Mouse (Mus musculus) heart, embryonic 11.5 days (tissue): ENCODE results near the gene Suv39h1. TPM values are rescaled to one million over a fixed set of nuclear protein-coding genes. Genes with fewer than 3 reads are reported as not detected.
A peak's percentile ranks its signal among the peaks of the same experiment; 100 is the strongest.
"Not testable (repeated sequence)": the region's sequence is repeated elsewhere in the genome, so short reads cannot be mapped to it uniquely, and the experiment has no call there.

ENCODE experiments used
- ATAC-seq: fragments of 200-750 bp; cut with Nextera tagmentation; replicated peaks from 2 replicates; pipeline ENCODE4 v1.8.0; 2017; ENCODE audit warnings: moderate library complexity; ENCODE audit not compliant: insufficient number of reproducible peaks, low FRiP score, low TSS enrichment
- H3K27ac ChIP-seq: fragments of 300-500 bp; sonication (generic); 2 replicates; pipeline ENCODE4 v1.5.1; 2014; ENCODE audit warnings: mild to moderate bottlenecking, low read depth, low read length
- H3K27me3 ChIP-seq: fragments of 300-500 bp; sonication (generic); 2 replicates; pipeline ENCODE4 v1.6.1; 2014; ENCODE audit warnings: mild to moderate bottlenecking, low read length, mixed read lengths; ENCODE audit not compliant: control insufficient read depth, insufficient read depth
- H3K36me3 ChIP-seq: fragments of 300-500 bp; sonication (generic); 2 replicates; pipeline ENCODE4 v1.6.1; 2014; ENCODE audit warnings: mild to moderate bottlenecking, low read length, moderate library complexity, mixed read lengths; ENCODE audit not compliant: control insufficient read depth, insufficient read depth
- H3K4me1 ChIP-seq: fragments of 300-500 bp; sonication (generic); 2 replicates; pipeline ENCODE4 v1.6.1; 2014; ENCODE audit warnings: low read length; ENCODE audit not compliant: control insufficient read depth, insufficient read depth
- H3K4me2 ChIP-seq: fragments of 300-500 bp; sonication (generic); 2 replicates; pipeline ENCODE4 v1.6.1; 2014; ENCODE audit warnings: mild to moderate bottlenecking, moderate library complexity
- H3K4me3 ChIP-seq: fragments of 300-500 bp; sonication (generic); 2 replicates; pipeline ENCODE4 v1.5.1; 2014; ENCODE audit warnings: low read depth, low read length
- H3K9ac ChIP-seq: fragments of 300-500 bp; sonication (generic); 2 replicates; pipeline ENCODE4 v1.6.1; 2014; ENCODE audit warnings: mild to moderate bottlenecking, low read depth, low read length, moderate library complexity
- H3K9me3 ChIP-seq: fragments of 300-500 bp; sonication (generic); replicated peaks from 2 replicates; pipeline ENCODE4 v1.6.1; 2016; ENCODE audit warnings: low read length; ENCODE audit not compliant: control insufficient read depth
- whole genome bisulfite sequencing: fragments of 180-500 bp; shearing (Covaris S2); extraction: QIAGEN DNeasy Blood & Tissue Kit; methylation state at CpG from one replicate; pipeline ENCODE4 v1.1.7; 2014; ENCODE audit not compliant: insufficient replicate concordance; 5-methylcytosine and 5-hydroxymethylcytosine counted together
- polyA plus RNA-seq: library from polyadenylated mRNA; unstranded; fragments of >200 nt; fragmentation: Nextera tagmentation; extraction: Ambion mirVana; gene quantifications from 2 replicates; pipeline ENCODE4 v1.2.1, GENCODE M21; 2014

Gene Suv39h1
- polyA plus RNA-seq, 1 experiment from 2014 or later: 46.1 TPM

DNA sequence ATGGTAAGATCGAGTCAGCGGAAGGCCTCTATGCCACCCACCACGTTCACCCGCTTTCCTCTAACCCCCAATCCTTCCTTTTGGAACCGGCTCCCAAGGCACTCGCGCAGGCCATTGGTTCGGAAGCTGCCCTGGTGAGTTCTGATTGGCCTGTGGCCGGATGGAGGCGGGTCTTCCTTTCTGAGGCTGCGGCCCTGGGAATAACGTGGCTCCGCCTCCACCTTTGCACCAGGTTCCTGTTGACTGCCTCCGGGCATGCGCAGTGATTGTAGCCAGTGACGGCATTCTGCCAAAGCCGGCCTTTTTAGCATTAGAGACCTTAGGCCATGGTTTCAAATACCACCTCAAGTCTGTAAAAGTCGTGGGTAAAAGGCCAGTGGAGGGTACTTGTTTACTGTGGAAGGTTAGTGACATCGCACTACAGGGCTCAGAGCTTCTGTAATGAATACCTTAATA, 22.3 kb upstream of the Suv39h1 start:
- peak overlapping the region; percentile 38 for H3K4me3 ChIP-seq
- H3K36me3 ChIP-seq: no peaks in the 10 kb centered on the region
- H3K4me2 ChIP-seq: peak overlapping the region; percentile 58
- no peaks in the 10 kb centered on the region for H3K27me3 ChIP-seq
- H3K9ac ChIP-seq: peak overlapping the region; percentile 61; the same call in 1 of the 2 replicates
- peak; percentile 95 for ATAC-seq
- no peaks in the 10 kb centered on the region for H3K4me1 ChIP-seq
- H3K27ac ChIP-seq: peak overlapping the region; percentile 54; the same call in 1 of the 2 replicates
- H3K9me3 ChIP-seq: no peaks in the 10 kb centered on the region
- 12% methylated on average over 19 of the region's 19 CpGs for WGBS

DNA sequence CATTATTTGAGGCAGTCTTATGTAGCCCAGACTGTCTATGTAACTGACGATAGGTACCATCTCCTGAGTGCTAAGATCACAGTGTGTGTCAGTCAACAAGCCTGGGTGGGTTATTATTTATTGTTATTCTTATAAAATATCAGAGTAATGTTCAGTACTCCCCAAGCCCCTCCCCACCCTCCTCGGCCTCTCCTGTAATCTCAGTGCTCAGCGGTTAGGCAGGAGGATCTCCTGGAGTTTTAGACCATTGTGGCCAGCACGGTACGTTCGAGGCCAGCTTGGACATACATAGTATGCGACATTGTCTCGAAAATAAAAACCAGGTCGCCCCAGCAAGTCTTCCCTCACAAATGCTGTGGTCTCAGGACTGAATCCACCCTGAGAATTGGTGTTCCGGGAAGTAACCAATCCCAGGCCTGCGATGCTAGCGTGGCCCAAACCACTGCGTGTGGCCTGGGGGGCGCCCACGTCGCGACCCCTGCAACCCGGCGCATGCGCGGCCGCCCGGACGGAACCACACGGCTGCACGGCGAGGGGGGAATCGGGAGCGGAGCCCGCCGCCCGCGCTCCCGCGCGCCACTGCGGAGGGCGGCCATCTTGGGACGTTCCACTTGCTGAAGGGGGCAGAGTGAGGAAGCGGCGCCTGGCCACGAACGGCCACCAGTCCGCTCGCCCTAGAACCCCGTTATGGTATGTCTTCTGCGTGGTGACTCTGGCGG, 21.7 kb upstream of the Suv39h1 start:
- WGBS: 13% methylated on average over 24 of the region's 48 CpGs

DNA sequence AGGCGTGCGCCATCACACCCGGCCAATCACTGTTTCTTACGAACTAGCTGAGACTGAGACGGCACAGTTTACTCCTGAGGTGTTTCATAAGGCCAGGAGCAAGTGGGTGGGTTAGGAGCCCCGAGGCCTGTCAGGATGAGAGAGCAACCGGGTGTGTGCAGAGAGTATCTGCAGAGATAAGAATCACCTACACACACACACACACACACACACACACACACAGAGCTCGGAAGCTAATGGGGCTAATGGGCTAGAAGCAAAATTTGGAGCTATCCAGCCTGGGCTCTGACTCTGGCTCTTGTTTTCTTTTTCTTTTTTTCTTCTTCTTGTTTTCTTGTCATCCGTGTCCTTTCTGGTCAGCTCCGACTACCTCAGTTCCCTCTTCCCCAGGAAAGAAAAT, 21.0 kb upstream of the Suv39h1 start:
- H3K9ac ChIP-seq: no peak overlapping the region
- no peak for ATAC-seq
- H3K27ac ChIP-seq: no peak overlapping the region
- 72% methylated on average over 10 of the region's 10 CpGs for WGBS
- H3K36me3 ChIP-seq: no peaks in the 10 kb centered on the region
- no peaks in the 10 kb centered on the region for H3K9me3 ChIP-seq
- H3K4me1 ChIP-seq: no peaks in the 10 kb centered on the region
- peak overlapping the region; percentile 33; the same call in 1 of the 2 replicates for H3K4me3 ChIP-seq
- peak overlapping the region; percentile 56 for H3K4me2 ChIP-seq
- H3K27me3 ChIP-seq: no peaks in the 10 kb centered on the region

More for the DNA sequence above, 21.7 kb upstream of the Suv39h1 start:
- not testable (repeated sequence) for H3K36me3 ChIP-seq, H3K27ac ChIP-seq, H3K9me3 ChIP-seq, H3K9ac ChIP-seq, H3K4me1 ChIP-seq, H3K27me3 ChIP-seq
- H3K4me3 ChIP-seq: peak overlapping the region; percentile 38
- peak; percentile 93 for ATAC-seq
- peak overlapping the region; percentile 56 for H3K4me2 ChIP-seq

- not testable (repeated sequence) for ATAC-seq, H3K27me3 ChIP-seq, H3K4me1 ChIP-seq, H3K27ac ChIP-seq, H3K9me3 ChIP-seq, H3K36me3 ChIP-seq, H3K9ac ChIP-seq, H3K4me2 ChIP-seq, H3K4me3 ChIP-seq
- WGBS: 79% methylated on average over 3 of the region's 5 CpGs
These were observed 16.4 kb upstream of the Suv39h1 start for GRCm38 (mm10) chrX:8090954-8091347.

DNA sequence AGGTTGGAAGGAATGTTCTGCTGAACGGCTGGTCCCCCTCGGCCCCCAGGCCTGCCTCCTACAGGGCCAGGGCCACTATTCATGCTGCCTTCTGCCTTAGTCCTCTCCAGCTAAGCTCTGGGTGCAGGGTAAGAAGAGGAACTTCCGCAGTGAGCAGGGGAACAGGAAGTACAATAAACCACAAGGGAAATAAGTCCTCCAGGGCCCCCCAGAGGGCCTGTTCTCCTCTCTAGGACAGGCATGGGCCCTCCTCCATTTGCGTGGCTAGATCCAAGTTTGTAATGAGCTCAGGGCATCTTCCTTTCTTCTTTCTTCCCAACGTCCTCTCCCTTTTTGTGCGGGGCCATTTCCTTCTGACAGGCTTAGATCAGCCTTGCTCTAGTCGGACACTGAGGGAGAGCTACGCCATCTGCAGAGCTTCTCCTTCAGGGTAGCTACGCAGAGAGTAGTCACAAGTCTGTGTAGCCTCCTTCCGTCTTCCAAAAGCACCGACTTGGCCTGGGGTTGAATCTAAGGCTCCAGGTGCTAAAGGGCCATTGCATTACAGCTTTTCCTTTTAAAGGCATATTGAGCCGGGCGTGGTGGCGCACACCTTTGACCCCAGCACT, 15.9 kb upstream of the Suv39h1 start, which contains the start of gene Was:
TSS of gene Was (minus strand) at position 153 of the 608 bp plus-strand sequence.
- Histone ChIP-seq H3K9me3 (no peaks in the 10 kb centered on the region), H3K9ac (no peak within 1 kb of the TSS), H3K4me1 (no peaks in the 10 kb centered on the region), H3K4me3 (no peak within 1 kb of the TSS), H3K27ac (no peak within 1 kb of the TSS), H3K4me2 (no peak within 1 kb of the TSS), H3K27me3 (no peaks in the 10 kb centered on the region), H3K36me3 (no peaks in the 10 kb centered on the region)
- WGBS: 84% methylated on average over 13 of the region's 14 CpGs
- no peak for ATAC-seq

- Histone ChIP-seq H3K4me1 (no peaks in the 10 kb centered on the region), H3K4me2 (no peak overlapping the region), H3K4me3 (no peak overlapping the region), H3K27ac (no peak overlapping the region), H3K27me3 (no peaks in the 10 kb centered on the region), H3K9me3 (no peaks in the 10 kb centered on the region), H3K9ac (no peak overlapping the region), H3K36me3 (no peaks in the 10 kb centered on the region)
- 79% methylated on average over 3 of the region's 3 CpGs for WGBS
- no peak for ATAC-seq
These were observed 15.2 kb upstream of the Suv39h1 start for GRCm38 (mm10) chrX:8089746-8090145.

DNA sequence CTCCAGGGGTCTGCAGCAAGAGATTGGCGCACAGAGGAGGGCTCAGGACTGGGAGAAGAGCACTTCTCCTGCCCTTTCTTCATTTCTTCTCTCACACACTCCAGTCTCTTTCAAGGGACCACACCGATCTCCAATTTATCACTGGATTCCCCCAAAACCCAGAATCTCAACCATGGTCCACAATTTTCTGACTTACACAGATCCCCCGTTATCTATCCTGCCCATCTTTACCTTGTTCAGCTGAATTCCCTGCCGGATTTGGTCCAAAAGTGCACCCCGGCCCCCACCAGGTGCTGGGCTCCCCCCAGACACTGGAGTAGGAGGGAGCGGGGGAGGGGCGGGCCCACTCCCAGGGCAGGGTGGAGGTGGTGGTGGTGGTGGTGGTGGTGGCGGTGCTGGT, 11.1 kb upstream of the Suv39h1 start:
- no peak overlapping the region for H3K4me2 ChIP-seq
- 78% methylated on average over 8 of the region's 8 CpGs for WGBS

GRCm38 (mm10) chrX:8084771-8085259, 10.3 kb upstream of the Suv39h1 start:
- Histone ChIP-seq H3K4me2 (no peak overlapping the region), H3K9me3 (no peaks in the 10 kb centered on the region), H3K4me3 (no peak overlapping the region), H3K36me3 (no peaks in the 10 kb centered on the region), H3K4me1 (no peaks in the 10 kb centered on the region), H3K9ac (no peak overlapping the region), H3K27ac (no peak overlapping the region), H3K27me3 (no peaks in the 10 kb centered on the region)
- WGBS: 78% methylated on average over 6 of the region's 6 CpGs
- no peak for ATAC-seq

More for the DNA sequence above, 11.1 kb upstream of the Suv39h1 start:
- Histone ChIP-seq H3K4me3 (no peak overlapping the region), H3K9ac (no peak overlapping the region), H3K27me3 (no peaks in the 10 kb centered on the region), H3K27ac (no peak overlapping the region), H3K36me3 (no peaks in the 10 kb centered on the region), H3K9me3 (no peaks in the 10 kb centered on the region), H3K4me1 (no peaks in the 10 kb centered on the region)
- no peak for ATAC-seq
